Mouse (Mus musculus) embryonic fibroblast, embryonic 13.5 days (primary cell): ENCODE measurements at regions not wholly inside any gene's neighbourhood (a gene's known extent, or its start where the extent isn't known, plus 50 kb on each side); places are given as distances from the start of the nearest gene placed in this dataset.

ENCODE experiments used
- H3K27ac ChIP-seq: 2 replicates; pipeline ENCODE4 v1.5.1; 2012; ENCODE audit warnings: low read length, control low read depth, inconsistent platforms; ENCODE audit not compliant: insufficient read depth
- H3K4me1 ChIP-seq: 2 replicates; pipeline ENCODE4 v1.6.1; 2011; ENCODE audit warnings: low read length; ENCODE audit not compliant: control insufficient read depth, insufficient read depth
- H3K4me3 ChIP-seq: 2 replicates; pipeline ENCODE4 v1.5.1; 2011; ENCODE audit warnings: mild to moderate bottlenecking, control low read depth, low read length; ENCODE audit not compliant: insufficient read depth
- CTCF ChIP-seq: IDR thresholded peaks from 2 replicates; pipeline ENCODE4 v1.5.1; 2011; ENCODE audit warnings: mild to moderate bottlenecking, control low read depth, low read length, moderate library complexity, borderline replicate concordance; ENCODE audit not compliant: insufficient read depth
- POLR2A ChIP-seq: IDR thresholded peaks from 2 replicates; pipeline ENCODE4 v1.6.1; 2011; ENCODE audit warnings: low read depth, mild to moderate bottlenecking, control low read depth, low read length, moderate library complexity

DNA sequence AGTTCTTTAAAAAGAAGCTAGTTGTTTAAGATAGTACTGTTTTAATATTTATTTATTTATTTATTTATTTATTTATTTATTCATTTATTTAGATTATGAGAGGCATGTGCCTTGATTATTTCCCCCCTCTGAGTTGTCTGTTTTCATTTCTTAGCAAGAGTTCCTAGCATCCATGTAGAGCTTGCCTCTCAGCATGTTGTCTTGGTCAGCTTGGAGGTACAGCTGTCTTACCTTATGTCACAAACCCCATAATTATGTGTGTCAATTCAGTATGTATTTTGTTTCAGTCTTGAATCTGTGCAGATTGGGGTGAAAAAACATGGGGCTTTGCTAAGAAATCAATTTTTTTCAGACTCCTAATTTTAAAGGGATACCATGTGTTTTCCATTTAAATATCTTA, 1116.3 kb downstream of the Basp1 start:
- TF ChIP-seq CTCF, result no peak
- TF ChIP-seq POLR2A, result no peak
- H3K27ac ChIP-seq, result no peak overlapping the region
- no peak overlapping the region for H3K4me3 ChIP-seq
- H3K4me1 ChIP-seq, result no peaks in the 10 kb centered on the region

DNA sequence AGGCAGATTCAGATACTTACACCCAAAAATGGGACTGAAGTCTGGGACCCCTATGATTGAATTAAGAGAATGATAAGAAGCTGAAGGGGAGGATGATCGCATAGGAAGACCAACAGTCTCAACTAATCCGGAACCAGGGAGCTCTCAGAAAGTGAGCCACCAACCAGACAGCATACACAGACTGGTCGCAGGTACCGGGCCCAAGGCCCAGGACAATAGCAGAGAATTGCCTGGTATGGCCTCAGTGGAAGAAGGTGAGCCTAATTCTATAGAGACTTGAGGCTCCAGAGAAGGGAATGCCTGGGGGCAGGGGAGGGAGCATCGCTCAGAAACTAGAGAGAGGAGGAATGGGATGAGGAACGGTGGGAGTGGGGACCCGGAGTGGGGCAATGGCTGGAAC, 1116.8 kb downstream of the Basp1 start:
- no peak overlapping the region for H3K27ac ChIP-seq
- no peak overlapping the region for H3K4me3 ChIP-seq
- H3K4me1 ChIP-seq, result no peaks in the 10 kb centered on the region
- TF ChIP-seq CTCF (no peak), POLR2A (no peak)

- H3K4me3 ChIP-seq, result no peak overlapping the region
- TF ChIP-seq POLR2A (no peak), CTCF (no peak)
- no peak overlapping the region for H3K27ac ChIP-seq
- no peaks in the 10 kb centered on the region for H3K4me1 ChIP-seq
Measured at GRCm38 (mm10) chr15:24275100-24275499, 1138.5 kb downstream of the Basp1 start.

GRCm38 (mm10) chr15:24267360-24267759, 1146.2 kb downstream of the Basp1 start:
- H3K27ac ChIP-seq, result no peak overlapping the region
- H3K4me1 ChIP-seq, result no peaks in the 10 kb centered on the region
- no peak overlapping the region for H3K4me3 ChIP-seq
- no peak for TF ChIP-seq POLR2A
- no peak for TF ChIP-seq CTCF
